Mouse (Mus musculus) intestine, embryonic 16.5 days (tissue): ENCODE data around the gene Slc1a5. TPM values are rescaled to one million over a fixed set of nuclear protein-coding genes. Genes with fewer than 3 reads are reported as not detected.

Experiments used
- ATAC-seq: fragments of 200-750 bp; cut with Nextera tagmentation; 2 replicates; pipeline ENCODE4 v1.8.0; 2017; ENCODE audit warnings: moderate TSS enrichment, moderate library complexity
- H3K27ac ChIP-seq: fragments of 300-500 bp; sonication (generic); 2 replicates; pipeline ENCODE4 v1.5.1; 2014; ENCODE audit warnings: mild to moderate bottlenecking, low read length
- H3K27me3 ChIP-seq: fragments of 300-500 bp; sonication (generic); replicated peaks from 2 replicates; pipeline ENCODE4 v1.6.1; 2014; ENCODE audit warnings: low read length, control low read depth, mixed read lengths; ENCODE audit not compliant: control insufficient read depth, insufficient read depth
- H3K36me3 ChIP-seq: fragments of 300-500 bp; sonication (generic); 2 replicates; pipeline ENCODE4 v1.6.1; 2014; ENCODE audit warnings: low read length, control low read depth; ENCODE audit not compliant: control insufficient read depth, insufficient read depth
- H3K4me1 ChIP-seq: fragments of 300-500 bp; sonication (generic); 2 replicates; pipeline ENCODE4 v1.6.1; 2014; ENCODE audit warnings: low read length, control low read depth, mixed read lengths; ENCODE audit not compliant: control insufficient read depth, insufficient read depth
- H3K4me2 ChIP-seq: fragments of 300-500 bp; sonication (generic); 2 replicates; pipeline ENCODE4 v1.6.1; 2014; ENCODE audit warnings: low read depth, low read length, control low read depth
- H3K4me3 ChIP-seq: fragments of 300-500 bp; sonication (generic); 2 replicates; pipeline ENCODE4 v1.5.1; 2014; ENCODE audit warnings: mild to moderate bottlenecking, low read length
- H3K9ac ChIP-seq: fragments of 300-500 bp; sonication (generic); 2 replicates; pipeline ENCODE4 v1.6.1; 2014; ENCODE audit warnings: low read depth, low read length
- H3K9me3 ChIP-seq: fragments of 300-500 bp; sonication (generic); 2 replicates; pipeline ENCODE4 v1.6.1; 2016; ENCODE audit warnings: low read length, control low read depth; ENCODE audit not compliant: control insufficient read depth
- WGBS: fragments of 180-500 bp; shearing (Covaris S2); extraction: QIAGEN DNeasy Blood & Tissue Kit; methylation state at CpG from one replicate; pipeline ENCODE4 v1.1.7; 2014; 5-methylcytosine and 5-hydroxymethylcytosine counted together
- polyA plus RNA-seq: library from polyadenylated mRNA; unstranded; fragments of >200 nt; fragmentation: Nextera tagmentation; extraction: Ambion mirVana; gene quantifications from 2 replicates; pipeline ENCODE4 v1.2.1, GENCODE M21; 2015

Slc1a5 gene
- polyA plus RNA-seq, 1 experiment from 2014 or later = 44.5 TPM

- 86% methylated on average over 19 of the region's 19 CpGs for WGBS
Measured at GRCm38 (mm10) chr7:16847507-16847906, 66.4 kb downstream of the Slc1a5 start.

More at GRCm38 (mm10) chr7:16847507-16847906, 66.4 kb downstream of the Slc1a5 start:
- Histone ChIP-seq H3K27ac (no peak overlapping the region), H3K27me3 (no peaks in the 10 kb centered on the region), H3K9me3 (no peaks in the 10 kb centered on the region), H3K4me2 (no peak overlapping the region), H3K4me1 (peaks cover 21% of the 10 kb centered on the region), H3K9ac (no peak overlapping the region), H3K4me3 (no peak overlapping the region), H3K36me3 (no peaks in the 10 kb centered on the region)
- no peak for ATAC-seq

Other genes starting within 250 kb of the Slc1a5 start
- gene Arhgap35, start 166.3 kb upstream of the Slc1a5 start, polyA plus RNA-seq = 7.3 and 7.8 TPM in 2 replicates
- gene Ceacam15, start 105.6 kb upstream of the Slc1a5 start, polyA plus RNA-seq = not detected in 2 replicates
- gene Ceacam9, start 59.4 kb upstream of the Slc1a5 start, polyA plus RNA-seq = 0.10 TPM in 1 of 2 replicates, not detected in the other
- 266 and 271 TPM in 2 replicates for gene Ap2s1, start 42.9 kb upstream of the Slc1a5 start, polyA plus RNA-seq
- gene Strn4, start 34.5 kb downstream of the Slc1a5 start, polyA plus RNA-seq = 68.9 and 72.3 TPM in 2 replicates
- 20.3 and 22.3 TPM in 2 replicates for gene Fkrp, start 35.4 kb downstream of the Slc1a5 start, polyA plus RNA-seq
- 10.3 and 11.5 TPM in 2 replicates for gene Prkd2, start 61.6 kb downstream of the Slc1a5 start, polyA plus RNA-seq
- 1.6 and 1.7 TPM in 2 replicates for gene Dact3, start 94.0 kb downstream of the Slc1a5 start, polyA plus RNA-seq
- 7.8 and 9.2 TPM in 2 replicates for gene Gng8, start 110.4 kb downstream of the Slc1a5 start, polyA plus RNA-seq
- gene Ptgir, start 125.2 kb downstream of the Slc1a5 start, polyA plus RNA-seq = 2.5 and 3.2 TPM in 2 replicates
- gene Calm3, start 142.8 kb downstream of the Slc1a5 start, polyA plus RNA-seq = 163 and 171 TPM in 2 replicates
- gene Pnmal2, start 163.3 kb downstream of the Slc1a5 start, polyA plus RNA-seq = 4.9 and 5.4 TPM in 2 replicates
- gene Pnmal1, start 178.3 kb downstream of the Slc1a5 start, polyA plus RNA-seq = 2.7 and 2.9 TPM in 2 replicates
- 0.23 and 0.32 TPM in 2 replicates for gene Gm42372, start 201.7 kb downstream of the Slc1a5 start, polyA plus RNA-seq
- 32.6 and 35.6 TPM in 2 replicates for gene Ccdc8, start 211.4 kb downstream of the Slc1a5 start, polyA plus RNA-seq
- 83.7 and 88.3 TPM in 2 replicates for gene Ppp5c, start 246.6 kb downstream of the Slc1a5 start, polyA plus RNA-seq